Mouse (Mus musculus) liver, embryonic 11.5 days (tissue): ENCODE measurements around the gene Acbd4. TPM values are rescaled to one million over a fixed set of nuclear protein-coding genes. Genes with fewer than 3 reads are reported as not detected.

Experiments
- ATAC-seq: fragments of 200-750 bp; cut with Nextera tagmentation; replicated peaks from 2 replicates; pipeline ENCODE4 v1.8.0; 2017; ENCODE audit warnings: moderate number of reproducible peaks, mild to moderate bottlenecking, moderate TSS enrichment, moderate library complexity; ENCODE audit not compliant: low FRiP score
- DNase-seq: peaks from one replicate; pipeline ENCODE4 v3.0.0-alpha.2; 2017; ENCODE audit warnings: low spot score
- H3K27ac ChIP-seq: fragments of 300-500 bp; sonication (generic); 2 replicates; pipeline ENCODE4 v1.5.1; 2014; ENCODE audit warnings: mild to moderate bottlenecking, low read depth, low read length, control low read depth
- H3K27me3 ChIP-seq: fragments of 300-500 bp; sonication (generic); replicated peaks from 2 replicates; pipeline ENCODE4 v1.6.1; 2014; ENCODE audit warnings: low read length, mixed read lengths; ENCODE audit not compliant: control insufficient read depth, insufficient read depth
- H3K36me3 ChIP-seq: fragments of 300-500 bp; sonication (generic); 2 replicates; pipeline ENCODE4 v1.6.1; 2014; ENCODE audit warnings: mild to moderate bottlenecking, low read length, moderate library complexity, mixed read lengths; ENCODE audit not compliant: control insufficient read depth, insufficient read depth
- H3K4me1 ChIP-seq: fragments of 300-500 bp; sonication (generic); replicated peaks from 2 replicates; pipeline ENCODE4 v1.6.1; 2014; ENCODE audit warnings: low read length, mixed read lengths; ENCODE audit not compliant: control insufficient read depth, insufficient read depth
- H3K4me2 ChIP-seq: fragments of 300-500 bp; sonication (generic); 2 replicates; pipeline ENCODE4 v1.6.1; 2014; ENCODE audit warnings: mild to moderate bottlenecking, control low read depth, moderate library complexity
- H3K4me3 ChIP-seq: fragments of 300-500 bp; sonication (generic); 2 replicates; pipeline ENCODE4 v1.5.1; 2014; ENCODE audit warnings: low read depth, low read length, control low read depth
- H3K9ac ChIP-seq: fragments of 300-500 bp; sonication (generic); 2 replicates; pipeline ENCODE4 v1.6.1; 2014; ENCODE audit warnings: low read depth, low read length, control low read depth
- H3K9me3 ChIP-seq: fragments of 300-500 bp; sonication (generic); 2 replicates; pipeline ENCODE4 v1.6.1; 2016; ENCODE audit warnings: low read length, inconsistent platforms, mixed read lengths; ENCODE audit not compliant: control insufficient read depth
- WGBS: fragments of 180-500 bp; shearing (Covaris S2); extraction: QIAGEN DNeasy Blood & Tissue Kit; methylation state at CpG from one replicate; pipeline ENCODE4 v1.1.7; 2014; 5-methylcytosine and 5-hydroxymethylcytosine counted together
- polyA plus RNA-seq: library from polyadenylated mRNA; unstranded; fragments of >200 nt; fragmentation: Nextera tagmentation; extraction: Ambion mirVana; gene quantifications from 2 replicates; pipeline ENCODE4 v1.2.1, GENCODE M21; 2014

Gene Acbd4
- polyA plus RNA-seq, 1 experiment from 2014 or later = 30.7 TPM

GRCm38 (mm10) chr11:103158621-103159478 lies 57.4 kb downstream of the Acbd4 start:
- peaks cover 5% of the 10 kb centered on the region; the same call in 1 of the 2 replicates for H3K4me1 ChIP-seq
- H3K27ac ChIP-seq = peak overlapping the region; percentile 54
- no peaks in the 10 kb centered on the region for H3K36me3 ChIP-seq
- peak overlapping the region; percentile 74 for H3K4me2 ChIP-seq
- WGBS = 2% methylated on average over 25 of the region's 25 CpGs
- DNase-seq = peak; percentile 99
- H3K9ac ChIP-seq = peak overlapping the region; percentile 55
- peak; percentile 92 for ATAC-seq
- no peaks in the 10 kb centered on the region for H3K27me3 ChIP-seq
- peak overlapping the region; percentile 45 for H3K4me3 ChIP-seq
- no peaks in the 10 kb centered on the region for H3K9me3 ChIP-seq

- ATAC-seq (no peak), DNase-seq (no peak)
- H3K4me1 ChIP-seq = peaks cover 9% of the 10 kb centered on the region
- WGBS = 85% methylated on average over 11 of the region's 11 CpGs
- H3K9ac ChIP-seq = no peak overlapping the region
- H3K27me3 ChIP-seq = no peaks in the 10 kb centered on the region
- no peaks in the 10 kb centered on the region for H3K9me3 ChIP-seq
- H3K4me2 ChIP-seq = no peak overlapping the region
- no peak overlapping the region for H3K27ac ChIP-seq
- no peaks in the 10 kb centered on the region for H3K36me3 ChIP-seq
- H3K4me3 ChIP-seq = no peak overlapping the region
These were observed 59.3 kb downstream of the Acbd4 start for GRCm38 (mm10) chr11:103160738-103161137.

- Histone ChIP-seq H3K9me3 (no peaks in the 10 kb centered on the region; the same call in 1 of the 2 replicates), H3K36me3 (no peaks in the 10 kb centered on the region), H3K9ac (no peak overlapping the region), H3K27ac (no peak overlapping the region), H3K4me1 (peaks cover 9% of the 10 kb centered on the region), H3K4me3 (no peak overlapping the region), H3K4me2 (no peak overlapping the region), H3K27me3 (no peaks in the 10 kb centered on the region)
- DNase-seq = no peak
- 73% methylated on average over 7 of the region's 7 CpGs for WGBS
- ATAC-seq = no peak
These were observed 60.0 kb downstream of the Acbd4 start for GRCm38 (mm10) chr11:103161449-103161848.

Other genes starting within 250 kb of the Acbd4 start
- 259 and 279 TPM in 2 replicates for gene Eftud2, start 220.7 kb upstream of the Acbd4 start, polyA plus RNA-seq
- gene Ccdc103, start 220.5 kb upstream of the Acbd4 start, polyA plus RNA-seq = 0.78 and 1.1 TPM in 2 replicates
- gene Fam187a, start 216.5 kb upstream of the Acbd4 start, polyA plus RNA-seq = not detected in 2 replicates
- 2.4 and 2.8 TPM in 2 replicates for gene Gfap, start 200.8 kb upstream of the Acbd4 start, polyA plus RNA-seq
- 10.3 TPM in 2 replicates for gene Kif18b, start 176.6 kb upstream of the Acbd4 start, polyA plus RNA-seq
- 0.78 and 1.1 TPM in 2 replicates for gene C1ql1, start 155.0 kb upstream of the Acbd4 start, polyA plus RNA-seq
- 67.8 and 74.6 TPM in 2 replicates for gene Nmt1, start 73.5 kb upstream of the Acbd4 start, polyA plus RNA-seq
- 109 and 114 TPM in 2 replicates for gene Dcakd, start 73.3 kb upstream of the Acbd4 start, polyA plus RNA-seq
- 1.1 and 1.3 TPM in 2 replicates for gene Plcd3, start within 50 bp of the Acbd4 start, polyA plus RNA-seq
- 4.6 and 6.1 TPM in 2 replicates for gene Hexim1, start 14.5 kb downstream of the Acbd4 start, polyA plus RNA-seq
- 11.9 and 13.8 TPM in 2 replicates for gene Hexim2, start 30.7 kb downstream of the Acbd4 start, polyA plus RNA-seq
- 6.3 and 6.9 TPM in 2 replicates for gene Fmnl1, start 69.4 kb downstream of the Acbd4 start, polyA plus RNA-seq
- gene 1700023F06Rik, start 106.9 kb downstream of the Acbd4 start, polyA plus RNA-seq = 0.15 TPM in 1 of 2 replicates, not detected in the other
- not detected in 2 replicates for gene Spata32, start 116.8 kb downstream of the Acbd4 start, polyA plus RNA-seq
- 1.1 and 1.6 TPM in 2 replicates for gene Map3k14, start 165.8 kb downstream of the Acbd4 start, polyA plus RNA-seq